ENCODE assay signal across 17 mouse cellular contexts in genomic region chr4:29068678-29069621, GRCm38 (mm10).
DNase-seq lines count a peak whose midpoint lies in the region; ATAC-seq and TF ChIP-seq lines count a peak whose summit lies in the region.
"Had no signal": no experiment of that assay in that cellular context is flagged by ENCODE, and none has a peak within 500 bp of the region (broad histone marks: within the 10 kb centered on the region; RNA-seq: fewer than 3 reads in every experiment).

No protein-coding gene starts in this region.

- no peak for TF ChIP-seq CTCF in liver, postnatal 0 days (IDR thresholded peaks at IDR 0.05; ENCODE audit: low read depth)

- no peak for TF ChIP-seq EP300 in liver, postnatal 0 days (IDR thresholded peaks at IDR 0.05; ENCODE audit: low read depth)

- H3K4me3 ChIP-seq in kidney, embryonic 16.5 days (ENCODE audit: low read length) = no peak overlapping the region
- no peak overlapping the region for H3K4me3 ChIP-seq in kidney, embryonic 14.5 days (ENCODE audit: low read length)
- no peak overlapping the region for H3K4me3 ChIP-seq in liver, postnatal 0 days (ENCODE audit: low read depth, low read length)
- H3K4me3 ChIP-seq: liver, embryonic 12.5 days; myocyte had no signal

- no peak overlapping the region for H3K4me2 ChIP-seq in kidney, embryonic 16.5 days (replicated peaks; ENCODE audit: low read depth, low read length)
- H3K4me2 ChIP-seq in kidney, embryonic 14.5 days (replicated peaks; ENCODE audit: low read depth, low read length) = no peak overlapping the region
- H3K4me2 ChIP-seq in liver, postnatal 0 days (ENCODE audit: low read depth, low read length) = no peak overlapping the region
- H3K4me2 ChIP-seq: heart, embryonic 11.5 days; liver, embryonic 12.5 days; midbrain, embryonic 11.5 days had no signal

- H3K27me3 ChIP-seq in kidney, embryonic 16.5 days (ENCODE audit: insufficient read depth, low read length) = no peaks in the 10 kb centered on the region
- no peaks in the 10 kb centered on the region for H3K27me3 ChIP-seq in kidney, embryonic 14.5 days (ENCODE audit: control insufficient read depth, insufficient read depth, low read length)
- no peaks in the 10 kb centered on the region for H3K27me3 ChIP-seq in liver, postnatal 0 days (ENCODE audit: insufficient read depth, low read length)
- H3K27me3 ChIP-seq: liver, embryonic 12.5 days had no signal

- ATAC-seq in kidney, embryonic 16.5 days (ENCODE audit: low FRiP score, low TSS enrichment) = peak; percentile 71; the same call in 1 of the 2 replicates
- ATAC-seq in kidney, embryonic 14.5 days (ENCODE audit: low FRiP score, low TSS enrichment) = no peak
- no peak for ATAC-seq in liver, postnatal 0 days
- ATAC-seq: CD4-positive, CD25-positive, alpha-beta regulatory T cell, adult 4 months; intestine, postnatal 0 days; liver, embryonic 12.5 days had no signal

- no peaks in the 10 kb centered on the region for H3K36me3 ChIP-seq in kidney, embryonic 16.5 days (ENCODE audit: insufficient read depth, low read length)
- no peaks in the 10 kb centered on the region for H3K36me3 ChIP-seq in kidney, embryonic 14.5 days (ENCODE audit: control insufficient read depth, insufficient read depth, low read length)
- no peaks in the 10 kb centered on the region for H3K36me3 ChIP-seq in liver, postnatal 0 days (replicated peaks; ENCODE audit: insufficient read depth, low read length)
- H3K36me3 ChIP-seq: liver, embryonic 12.5 days had no signal

- WGBS in kidney, embryonic 16.5 days = 50% methylated on average over 12 of the region's 12 CpGs
- 63% methylated on average over 12 of the region's 12 CpGs for WGBS in kidney, embryonic 14.5 days
- 83% methylated on average over 12 of the region's 12 CpGs for WGBS in liver, postnatal 0 days (ENCODE audit: insufficient replicate concordance)

- no peak overlapping the region for H3K9ac ChIP-seq in kidney, embryonic 16.5 days (replicated peaks; ENCODE audit: low read length)
- no peak overlapping the region for H3K9ac ChIP-seq in kidney, embryonic 14.5 days (ENCODE audit: low read depth, low read length)
- no peak overlapping the region for H3K9ac ChIP-seq in liver, postnatal 0 days (replicated peaks)
- H3K9ac ChIP-seq: liver, embryonic 12.5 days had no signal

- 0 out of 2 replicates have a peak, but pooled peaks cover 6% of the 10 kb centered on the region for H3K4me1 ChIP-seq in kidney, embryonic 16.5 days (ENCODE audit: insufficient read depth, low read length)
- H3K4me1 ChIP-seq in kidney, embryonic 14.5 days (ENCODE audit: control insufficient read depth, insufficient read depth, low read length) = 0 out of 2 replicates have a peak, but pooled peaks cover 3% of the 10 kb centered on the region
- H3K4me1 ChIP-seq in liver, postnatal 0 days (ENCODE audit: insufficient read depth) = no peaks in the 10 kb centered on the region
- H3K4me1 ChIP-seq: liver, embryonic 12.5 days had no signal

- 0 out of 2 replicates have a peak, but pooled peaks cover 3% of the 10 kb centered on the region for H3K9me3 ChIP-seq in kidney, embryonic 16.5 days (ENCODE audit: low read length)
- H3K9me3 ChIP-seq in kidney, embryonic 14.5 days (ENCODE audit: control insufficient read depth, low read length) = no peaks in the 10 kb centered on the region
- no peaks in the 10 kb centered on the region for H3K9me3 ChIP-seq in liver, postnatal 0 days (ENCODE audit: low read length)
- H3K9me3 ChIP-seq: liver, embryonic 12.5 days had no signal

- H3K27ac ChIP-seq in kidney, embryonic 16.5 days (ENCODE audit: low read length) = no peak overlapping the region
- H3K27ac ChIP-seq in kidney, embryonic 14.5 days (ENCODE audit: low read depth, low read length) = no peak overlapping the region
- H3K27ac ChIP-seq in liver, postnatal 0 days (ENCODE audit: low read depth) = no peak overlapping the region
- H3K27ac ChIP-seq: liver, embryonic 12.5 days had no signal

- peak; percentile 3 for DNase-seq in ZHBTc4 (ENCODE audit: low read depth, low spot score)
- peak; percentile 23 for DNase-seq in embryo, embryonic 11 days
- DNase-seq in kidney, postnatal 36 days = peak; percentile 2 to 20
- DNase-seq in liver, postnatal 0 days = no peak
- DNase-seq in urinary bladder, adult 2 months (ENCODE audit: low spot score) = no peak
- DNase-seq: adrenal gland, postnatal 14 days; cerebellum, adult 9-10 months; gastrocnemius, postnatal 25 days; right cerebral cortex, postnatal 4 days had no signal

Comparison
In these comparisons a context has a peak if more than half of its experiments do, and no peak if none do; other contexts are left out.
1. DNase-seq: peak in ZHBTc4 (single experiment), embryo, embryonic 11 days (single experiment) and kidney, postnatal 36 days (2 of 2); none in liver, postnatal 0 days (single experiment) and urinary bladder, adult 2 months (single experiment).